In genomic region chr8:109903909-109904469, GRCm38 (mm10) we compare ENCODE assay signal across 14 mouse cellular contexts. TPM values are rescaled to one million over a fixed set of nuclear protein-coding genes. Genes with fewer than 3 reads are reported as not detected.
DNase-seq lines count a peak whose midpoint lies in the region; ATAC-seq lines count a peak whose summit lies in the region.
"Had no signal": no experiment of that assay in that cellular context is flagged by ENCODE, and none has a peak within 500 bp of the region (broad histone marks: within the 10 kb centered on the region; RNA-seq: fewer than 3 reads in every experiment).

No protein-coding gene starts in this region.

- H3K36me3 ChIP-seq in neural tube, embryonic 14.5 days (ENCODE audit: control insufficient read depth, insufficient read depth, low read length), result peaks cover 3% of the 10 kb centered on the region; the same call in 1 of the 2 replicates

- no peaks in the 10 kb centered on the region for H3K27me3 ChIP-seq in neural tube, embryonic 14.5 days (ENCODE audit: control insufficient read depth, insufficient read depth, low read length)
- H3K27me3 ChIP-seq: embryonic facial prominence, embryonic 15.5 days; hindbrain, embryonic 15.5 days had no signal

- H3K4me1 ChIP-seq in neural tube, embryonic 14.5 days (ENCODE audit: control insufficient read depth, insufficient read depth, low read length), result no peaks in the 10 kb centered on the region
- H3K4me1 ChIP-seq: hindbrain, embryonic 15.5 days had no signal

- H3K9me3 ChIP-seq in neural tube, embryonic 14.5 days (ENCODE audit: control insufficient read depth, low read length), result no peaks in the 10 kb centered on the region
- H3K9me3 ChIP-seq: embryonic facial prominence, embryonic 15.5 days; G1E; hindbrain, embryonic 15.5 days had no signal

- WGBS in neural tube, embryonic 14.5 days, result 84% methylated on average over 10 of the region's 10 CpGs

- DNase-seq in cerebellum, adult 9-10 months, result peak; percentile 32
- no peak for DNase-seq in cerebellum, postnatal 14 days
- DNase-seq in neural tube, embryonic 10.5 days (ENCODE audit: extremely low spot score, low spot score), result no peak
- DNase-seq in left cerebral cortex, adult 18-20 months (ENCODE audit: low spot score in 2 of 2), result peak; percentile 28 to 31
- DNase-seq in telencephalon, adult 2 months (ENCODE audit: low read depth, low spot score), result peak; percentile 88
- DNase-seq in kidney, adult 18-20 months, result no peak
- no peak for DNase-seq in kidney, adult 8-10 months
- DNase-seq: gastrocnemius, adult 2 months; retina, postnatal 1 day had no signal

- H3K4me3 ChIP-seq in neural tube, embryonic 14.5 days (ENCODE audit: low read depth, low read length), result no peak overlapping the region
- H3K4me3 ChIP-seq: embryonic facial prominence, embryonic 15.5 days; gastrocnemius, adult 2 months; hindbrain, embryonic 15.5 days had no signal

- no peak overlapping the region for H3K4me2 ChIP-seq in neural tube, embryonic 14.5 days (ENCODE audit: low read depth, low read length)
- H3K4me2 ChIP-seq: embryonic facial prominence, embryonic 15.5 days; hindbrain, embryonic 15.5 days had no signal

- no peak overlapping the region for H3K9ac ChIP-seq in neural tube, embryonic 14.5 days (replicated peaks; ENCODE audit: low read depth, low read length)
- H3K9ac ChIP-seq: embryonic facial prominence, embryonic 15.5 days; hindbrain, embryonic 15.5 days had no signal

- no peak for ATAC-seq in neural tube, embryonic 14.5 days (ENCODE audit: low read depth)

- H3K27ac ChIP-seq in neural tube, embryonic 14.5 days (ENCODE audit: low read depth, low read length), result 0 out of 2 replicates have a peak overlapping the region, but pooled peaks have one; percentile 28
- H3K27ac ChIP-seq: embryonic facial prominence, embryonic 15.5 days; gastrocnemius, adult 2 months; hindbrain, embryonic 15.5 days; kidney, postnatal 0 days had no signal

RNA-seq across cellular contexts. Expression of gene Phlpp2, which starts 35.6 kb away (rescaled TPM):
- polyA plus RNA-seq in neural tube, embryonic 14.5 days (2014; fragmentation: Nextera tagmentation; extraction: Ambion mirVana), result 5.2 and 7.7 TPM in 2 replicates
- total RNA-seq in left cerebral cortex, adult 18-20 months (2021), result 10 to 100 TPM; 34.3 to 37.3 TPM

RNA-seq across cellular contexts. Expression of gene Marveld3, which starts 58.0 kb away (rescaled TPM):
- 1.0 and 1.1 TPM in 2 replicates for polyA plus RNA-seq in neural tube, embryonic 14.5 days (2014; fragmentation: Nextera tagmentation; extraction: Ambion mirVana)
- total RNA-seq in left cerebral cortex, adult 18-20 months (2021), result under 1 TPM; 0.37 to 0.45 TPM
- total RNA-seq: gastrocnemius, adult 2 months had no signal
- polyA plus RNA-seq: G1E had no signal

Comparison
In these comparisons a context has a peak if more than half of its experiments do, and no peak if none do; other contexts are left out.
1. DNase-seq: peak in cerebellum, adult 9-10 months (single experiment), left cerebral cortex, adult 18-20 months (2 of 2) and telencephalon, adult 2 months (single experiment); none in cerebellum, postnatal 14 days (0 of 2), neural tube, embryonic 10.5 days (single experiment), kidney, adult 18-20 months (single experiment) and kidney, adult 8-10 months (0 of 2).